Mouse (Mus musculus) neural tube, embryonic 13.5 days (tissue): ENCODE results near the gene Luzp2. TPM values are rescaled to one million over a fixed set of nuclear protein-coding genes. Genes with fewer than 3 reads are reported as not detected.

ENCODE experiments used
- ATAC-seq: fragments of 200-750 bp; cut with Nextera tagmentation; 2 replicates; pipeline ENCODE4 v1.8.0; 2017; ENCODE audit warnings: low read depth, mild to moderate bottlenecking, moderate TSS enrichment, moderate library complexity
- H3K27ac ChIP-seq: fragments of 300-500 bp; sonication (generic); replicated peaks from 2 replicates; pipeline ENCODE4 v1.5.1; 2015; ENCODE audit warnings: moderate library complexity, mild to moderate bottlenecking, inconsistent platforms
- H3K27me3 ChIP-seq: fragments of 300-500 bp; sonication (generic); 2 replicates; pipeline ENCODE4 v1.6.1; 2015; ENCODE audit warnings: mild to moderate bottlenecking, inconsistent platforms
- H3K36me3 ChIP-seq: fragments of 300-500 bp; sonication (generic); 2 replicates; pipeline ENCODE4 v1.6.1; 2015; ENCODE audit warnings: mild to moderate bottlenecking, inconsistent platforms
- H3K4me1 ChIP-seq: fragments of 300-500 bp; sonication (generic); replicated peaks from 2 replicates; pipeline ENCODE4 v1.6.1; 2015; ENCODE audit warnings: inconsistent platforms
- H3K4me2 ChIP-seq: fragments of 300-500 bp; sonication (generic); 2 replicates; pipeline ENCODE4 v1.6.1; 2015; ENCODE audit warnings: inconsistent platforms, mild to moderate bottlenecking, moderate library complexity
- H3K4me3 ChIP-seq: fragments of 300-500 bp; sonication (generic); 2 replicates; pipeline ENCODE4 v1.5.1; 2015; ENCODE audit warnings: mild to moderate bottlenecking, inconsistent platforms
- H3K9ac ChIP-seq: fragments of 300-500 bp; sonication (generic); 2 replicates; pipeline ENCODE4 v1.6.1; 2015; ENCODE audit warnings: moderate library complexity, mild to moderate bottlenecking, inconsistent platforms
- H3K9me3 ChIP-seq: fragments of 300-500 bp; sonication (generic); 2 replicates; pipeline ENCODE4 v1.6.1; 2016; ENCODE audit warnings: inconsistent platforms
- WGBS: fragments of 180-500 bp; shearing (Covaris S2); methylation state at CpG from one replicate; pipeline ENCODE4 v1.1.7; 2015; 5-methylcytosine and 5-hydroxymethylcytosine counted together
- polyA plus RNA-seq: library from polyadenylated mRNA; unstranded; fragments of >200 nt; fragmentation: Nextera tagmentation; extraction: Ambion mirVana; gene quantifications from 2 replicates; pipeline ENCODE4 v1.2.1, GENCODE M21; 2015

Gene Luzp2
- polyA plus RNA-seq, 1 experiment from 2014 or later = 19.8 TPM

GRCm38 (mm10) chr7:54878928-54879644 lies 43.8 kb downstream of the Luzp2 start:
- H3K4me1 ChIP-seq = no peaks in the 10 kb centered on the region
- 92% methylated on average over 4 of the region's 4 CpGs for WGBS
- ATAC-seq = no peak
- H3K27ac ChIP-seq = no peak overlapping the region
- no peaks in the 10 kb centered on the region for H3K9me3 ChIP-seq
- no peak overlapping the region for H3K9ac ChIP-seq
- no peaks in the 10 kb centered on the region for H3K27me3 ChIP-seq
- no peak overlapping the region for H3K4me3 ChIP-seq
- H3K4me2 ChIP-seq = no peak overlapping the region
- no peaks in the 10 kb centered on the region for H3K36me3 ChIP-seq

GRCm38 (mm10) chr7:54893709-54894627 lies 58.7 kb downstream of the Luzp2 start:
- H3K27ac ChIP-seq = no peak overlapping the region
- no peak overlapping the region for H3K4me3 ChIP-seq
- no peaks in the 10 kb centered on the region for H3K9me3 ChIP-seq
- no peaks in the 10 kb centered on the region for H3K27me3 ChIP-seq
- no peaks in the 10 kb centered on the region for H3K36me3 ChIP-seq
- no peak overlapping the region for H3K4me2 ChIP-seq
- no peak overlapping the region for H3K9ac ChIP-seq
- H3K4me1 ChIP-seq = no peaks in the 10 kb centered on the region
- 59% methylated on average over 3 of the region's 3 CpGs for WGBS
- no peak for ATAC-seq

- Histone ChIP-seq H3K27ac (no peak overlapping the region), H3K4me1 (no peaks in the 10 kb centered on the region), H3K27me3 (no peaks in the 10 kb centered on the region), H3K4me3 (no peak overlapping the region), H3K9me3 (no peaks in the 10 kb centered on the region), H3K9ac (no peak overlapping the region), H3K36me3 (no peaks in the 10 kb centered on the region), H3K4me2 (no peak overlapping the region)
- ATAC-seq = no peak; the same call in 1 of the 2 replicates
- WGBS = 54% methylated on average over 3 of the region's 3 CpGs
Measured at GRCm38 (mm10) chr7:54898589-54898988, 63.3 kb downstream of the Luzp2 start.

GRCm38 (mm10) chr7:54909958-54910357 lies 74.7 kb downstream of the Luzp2 start:
- WGBS = 76% methylated on average over 7 of the region's 7 CpGs
- ATAC-seq = no peak
- Histone ChIP-seq H3K4me1 (no peaks in the 10 kb centered on the region), H3K9ac (no peak overlapping the region), H3K27ac (no peak overlapping the region), H3K9me3 (no peaks in the 10 kb centered on the region), H3K36me3 (no peaks in the 10 kb centered on the region), H3K4me2 (no peak overlapping the region), H3K4me3 (no peak overlapping the region), H3K27me3 (no peaks in the 10 kb centered on the region)

GRCm38 (mm10) chr7:54914030-54914429 lies 78.7 kb downstream of the Luzp2 start:
- Histone ChIP-seq H3K36me3 (no peaks in the 10 kb centered on the region), H3K9ac (no peak overlapping the region), H3K4me3 (no peak overlapping the region), H3K4me1 (no peaks in the 10 kb centered on the region), H3K27me3 (no peaks in the 10 kb centered on the region), H3K9me3 (no peaks in the 10 kb centered on the region), H3K27ac (no peak overlapping the region), H3K4me2 (no peak overlapping the region)
- ATAC-seq = no peak
- 40% methylated on average over 1 of the region's 1 CpGs for WGBS

GRCm38 (mm10) chr7:54921991-54922390 lies 86.7 kb downstream of the Luzp2 start:
- ATAC-seq = no peak
- Histone ChIP-seq H3K27me3 (no peaks in the 10 kb centered on the region), H3K36me3 (no peaks in the 10 kb centered on the region), H3K4me1 (no peaks in the 10 kb centered on the region), H3K27ac (no peak overlapping the region), H3K9me3 (no peaks in the 10 kb centered on the region), H3K4me2 (no peak overlapping the region), H3K9ac (no peak overlapping the region), H3K4me3 (no peak overlapping the region)
- 83% methylated on average over 3 of the region's 3 CpGs for WGBS

GRCm38 (mm10) chr7:54956759-54957158 lies 121.5 kb downstream of the Luzp2 start:
- no peaks in the 10 kb centered on the region for H3K4me1 ChIP-seq
- no peak overlapping the region for H3K27ac ChIP-seq
- H3K9me3 ChIP-seq = no peaks in the 10 kb centered on the region
- 82% methylated on average over 2 of the region's 2 CpGs for WGBS
- H3K4me2 ChIP-seq = no peak overlapping the region
- H3K4me3 ChIP-seq = no peak overlapping the region
- H3K9ac ChIP-seq = no peak overlapping the region
- no peaks in the 10 kb centered on the region for H3K27me3 ChIP-seq
- ATAC-seq = no peak
- H3K36me3 ChIP-seq = no peaks in the 10 kb centered on the region

- Histone ChIP-seq H3K36me3 (no peaks in the 10 kb centered on the region), H3K9ac (no peak overlapping the region), H3K27ac (no peak overlapping the region), H3K27me3 (no peaks in the 10 kb centered on the region), H3K9me3 (no peaks in the 10 kb centered on the region), H3K4me2 (no peak overlapping the region), H3K4me1 (no peaks in the 10 kb centered on the region), H3K4me3 (no peak overlapping the region)
- WGBS = 85% methylated on average over 4 of the region's 4 CpGs
- no peak for ATAC-seq
Measured at GRCm38 (mm10) chr7:54962678-54963077, 127.4 kb downstream of the Luzp2 start.

- no peak overlapping the region for H3K4me2 ChIP-seq
- H3K27me3 ChIP-seq = no peaks in the 10 kb centered on the region
- no peak overlapping the region for H3K9ac ChIP-seq
- H3K4me1 ChIP-seq = no peaks in the 10 kb centered on the region
- peaks cover 7% of the 10 kb centered on the region; the same call in 1 of the 2 replicates for H3K9me3 ChIP-seq
- no peaks in the 10 kb centered on the region for H3K36me3 ChIP-seq
- H3K4me3 ChIP-seq = no peak overlapping the region
- no peak overlapping the region for H3K27ac ChIP-seq
- no peak for ATAC-seq
Measured at GRCm38 (mm10) chr7:54977372-54977771, 142.1 kb downstream of the Luzp2 start.

GRCm38 (mm10) chr7:54980585-54980984 lies 145.3 kb downstream of the Luzp2 start:
- Histone ChIP-seq H3K27ac (no peak overlapping the region), H3K4me3 (no peak overlapping the region), H3K27me3 (no peaks in the 10 kb centered on the region), H3K9me3 (no peaks in the 10 kb centered on the region), H3K4me1 (no peaks in the 10 kb centered on the region), H3K36me3 (no peaks in the 10 kb centered on the region), H3K9ac (no peak overlapping the region), H3K4me2 (no peak overlapping the region)
- WGBS = 73% methylated on average over 4 of the region's 4 CpGs
- ATAC-seq = no peak

GRCm38 (mm10) chr7:55000397-55000796 lies 165.1 kb downstream of the Luzp2 start:
- Histone ChIP-seq H3K27ac (no peak overlapping the region), H3K4me3 (no peak overlapping the region), H3K4me1 (0 out of 2 replicates have a peak, but pooled peaks cover 3% of the 10 kb centered on the region), H3K9me3 (no peaks in the 10 kb centered on the region), H3K4me2 (no peak overlapping the region), H3K36me3 (no peaks in the 10 kb centered on the region), H3K27me3 (no peaks in the 10 kb centered on the region), H3K9ac (no peak overlapping the region)
- ATAC-seq = no peak
- WGBS = 49% methylated on average over 2 of the region's 2 CpGs

GRCm38 (mm10) chr7:55009173-55009771 lies 174.0 kb downstream of the Luzp2 start:
- Histone ChIP-seq H3K9ac (no peak overlapping the region), H3K4me2 (no peak overlapping the region), H3K27ac (no peak overlapping the region), H3K27me3 (no peaks in the 10 kb centered on the region), H3K4me1 (no peaks in the 10 kb centered on the region; the same call in 1 of the 2 replicates), H3K4me3 (no peak overlapping the region), H3K36me3 (no peaks in the 10 kb centered on the region), H3K9me3 (no peaks in the 10 kb centered on the region)
- no peak for ATAC-seq
- WGBS = 50% methylated on average over 4 of the region's 4 CpGs
